Mouse (Mus musculus): ENCODE data around the gene Rin2.

The Rin2 gene

DNA sequence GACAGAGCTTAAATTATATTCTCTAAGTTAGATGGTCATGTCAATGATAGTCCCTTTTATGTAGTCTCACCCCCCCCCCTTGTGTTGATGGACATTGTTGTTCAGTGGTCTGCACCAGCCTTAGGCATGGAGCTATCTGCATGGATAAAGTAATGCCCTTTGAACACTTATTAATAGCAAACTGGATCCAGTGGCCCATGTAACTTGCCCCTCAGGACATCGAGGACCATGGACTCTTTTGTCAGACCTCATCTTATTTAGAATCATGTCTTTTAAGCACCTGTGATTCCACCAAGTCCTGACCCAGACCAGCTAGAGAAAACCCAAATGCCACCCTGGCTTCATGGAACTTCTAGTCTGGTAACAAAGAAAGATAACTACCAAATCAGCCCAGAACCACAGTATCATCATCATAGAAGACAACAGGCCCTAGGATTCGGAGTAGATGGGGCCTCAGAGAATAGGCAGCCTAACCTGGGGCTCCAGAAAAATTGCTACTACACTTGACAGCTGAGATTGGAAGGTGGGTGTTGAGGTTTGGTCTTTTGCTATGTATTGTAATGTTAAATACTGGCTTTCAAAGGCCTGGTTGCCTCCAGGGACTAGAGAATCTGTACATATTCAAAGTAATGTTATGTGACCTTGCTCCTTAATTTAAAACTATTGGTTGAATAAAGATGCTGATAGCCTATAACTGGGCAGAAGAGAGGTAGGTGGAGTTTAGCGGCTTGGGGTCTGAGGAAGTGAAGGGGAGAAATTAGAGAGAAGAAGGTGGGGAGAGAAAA lies 113.7 kb downstream of the Rin2 start:
- no peak for DNase-seq (ENCODE audit: low spot score)

DNA sequence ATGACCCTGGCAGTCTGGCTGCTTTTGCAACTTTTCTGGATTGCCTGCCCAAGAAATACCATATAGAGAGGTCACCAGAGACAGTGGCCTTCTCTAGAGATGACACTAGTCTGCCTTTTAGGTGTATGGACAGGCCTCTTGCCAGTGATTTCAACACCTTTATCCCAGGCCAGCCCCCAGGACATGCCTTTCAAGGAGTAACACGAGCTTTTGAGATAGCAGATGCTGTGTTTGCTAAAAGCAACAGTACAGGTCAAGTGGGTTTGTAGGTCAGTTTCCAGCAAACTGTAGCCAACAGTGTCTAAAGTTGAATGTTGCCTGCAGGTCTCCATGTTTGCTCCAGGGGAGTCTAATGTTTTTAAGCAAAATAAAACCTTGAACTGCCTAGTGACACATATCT lies 118.7 kb downstream of the Rin2 start:
- no peak for DNase-seq (ENCODE audit: low spot score)

DNA sequence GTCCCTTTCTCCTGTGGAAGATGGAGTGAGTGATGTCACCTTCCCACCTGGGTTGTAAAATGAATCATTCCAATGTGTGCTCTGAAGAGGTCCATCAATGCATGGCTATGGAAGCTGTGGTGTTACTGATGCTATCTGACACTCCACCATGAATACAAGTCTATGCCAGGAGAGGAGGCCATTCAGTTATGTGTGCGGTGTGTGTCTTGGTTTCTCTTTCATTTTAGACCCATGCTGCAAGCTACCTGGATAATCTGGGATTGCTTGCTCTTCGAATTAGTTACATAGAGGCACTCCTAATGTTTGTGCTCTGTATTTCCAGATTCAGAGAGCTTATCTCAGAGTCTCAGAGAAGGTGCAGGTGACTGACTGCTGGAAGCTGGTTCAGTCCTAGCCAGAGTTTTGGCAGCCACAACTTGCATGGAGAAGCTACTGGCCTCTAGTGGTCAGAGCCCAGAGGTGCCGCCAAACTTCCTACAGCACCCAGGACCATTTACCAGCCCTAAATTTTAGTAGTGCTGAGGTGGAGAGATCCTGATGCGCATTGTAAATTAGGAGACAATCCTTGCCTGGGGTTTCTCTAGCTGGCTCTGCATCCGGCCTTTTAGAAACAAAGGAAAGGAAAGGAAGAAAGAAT lies 119.4 kb downstream of the Rin2 start:
- DNase-seq (ENCODE audit: low spot score), result peak; percentile 69

DNA sequence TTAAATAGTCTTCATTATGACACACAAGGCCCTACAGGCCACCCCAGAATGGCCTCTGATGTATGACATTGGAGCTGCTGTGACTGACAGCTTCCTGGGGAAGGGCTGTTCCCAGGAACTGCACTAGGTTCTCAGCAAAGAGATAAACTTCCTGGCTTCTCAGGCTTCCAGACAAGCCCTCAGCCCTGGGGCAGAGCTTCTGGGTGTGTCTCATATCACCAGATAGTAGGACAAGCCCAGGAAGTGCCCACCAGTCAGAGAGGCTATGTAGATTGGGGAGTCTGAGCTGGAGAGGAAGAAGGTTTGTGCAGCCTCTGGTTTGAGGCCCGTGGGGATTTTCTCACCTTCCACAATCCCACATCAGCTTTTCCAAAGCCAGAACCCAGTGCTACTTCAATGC lies 122.8 kb downstream of the Rin2 start:
- DNase-seq (ENCODE audit: low spot score), result no peak

DNA sequence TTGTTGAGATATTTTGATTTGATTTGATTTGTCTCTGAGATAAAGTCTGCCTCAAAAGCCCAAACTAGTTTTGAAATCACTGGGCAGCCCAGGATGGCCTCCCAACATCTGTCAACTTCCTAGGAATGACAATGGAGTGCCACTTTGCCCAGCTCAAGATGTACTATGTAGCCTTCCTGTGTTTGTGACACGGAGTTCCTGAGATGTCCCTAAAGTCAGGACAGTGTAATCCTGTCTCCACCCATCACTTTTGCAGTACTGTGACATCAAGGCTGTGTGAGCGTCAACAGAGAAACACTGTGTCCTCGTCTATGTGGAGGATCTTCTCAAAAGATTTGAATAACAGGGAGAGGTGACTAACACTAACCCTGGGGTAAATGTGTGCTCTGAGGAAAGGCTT lies 123.9 kb downstream of the Rin2 start:
- no peak for DNase-seq (ENCODE audit: low spot score)

DNA sequence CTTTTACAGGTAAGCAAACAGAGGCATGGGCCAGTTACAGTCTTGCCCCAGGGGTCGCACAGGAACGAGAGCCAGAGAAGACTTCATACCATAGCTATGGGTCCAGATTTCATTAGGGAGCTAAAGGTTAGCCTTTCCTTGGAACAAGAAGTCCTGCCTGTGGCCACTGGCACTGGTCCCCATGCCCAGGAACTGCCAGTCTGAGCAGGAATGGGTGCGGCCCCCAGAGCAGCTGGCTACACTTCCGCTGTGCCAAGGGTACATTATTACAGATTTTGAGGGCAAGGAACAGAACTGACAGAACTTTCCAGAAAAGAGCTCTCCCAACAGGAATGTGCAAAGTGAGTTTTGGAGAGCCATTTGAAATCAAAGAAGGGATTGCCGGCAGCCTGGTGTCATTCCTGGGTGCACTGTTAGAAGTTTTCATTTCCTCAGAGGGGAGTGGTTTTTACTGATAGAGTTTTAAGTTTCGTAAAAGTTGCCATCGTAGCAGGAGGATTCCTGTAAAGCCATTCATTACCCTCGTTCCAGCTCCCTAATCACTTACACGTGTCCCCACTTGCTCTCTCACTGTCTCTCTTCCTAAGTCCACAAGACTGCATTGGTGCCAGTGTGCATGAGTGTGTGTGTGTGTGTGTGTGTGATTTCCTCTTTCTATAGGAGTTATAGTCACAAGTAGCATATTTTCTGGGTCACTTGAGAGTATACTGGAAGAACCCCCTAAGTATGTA lies 126.5 kb downstream of the Rin2 start:
- DNase-seq (ENCODE audit: low spot score), result no peak

DNA sequence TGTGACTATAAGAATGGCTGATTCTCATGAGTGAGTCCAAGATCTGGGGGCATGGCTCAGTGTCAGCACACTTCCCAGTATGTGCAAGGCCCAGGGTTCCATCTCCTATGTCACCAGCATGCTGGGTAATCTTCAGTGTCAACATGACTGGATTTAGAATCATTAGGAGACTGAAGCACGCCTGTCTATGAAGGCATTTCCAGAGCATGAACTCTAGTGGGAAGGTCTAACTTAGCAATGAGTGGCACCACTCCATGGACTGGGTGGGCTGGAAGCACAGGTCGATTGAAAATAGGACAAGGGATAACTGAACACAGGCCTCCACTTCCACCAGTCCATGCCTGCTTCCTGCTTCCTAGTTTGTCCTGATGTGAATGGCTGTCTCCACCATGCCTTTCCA lies 127.6 kb downstream of the Rin2 start:
- no peak for DNase-seq (ENCODE audit: low spot score)

DNA sequence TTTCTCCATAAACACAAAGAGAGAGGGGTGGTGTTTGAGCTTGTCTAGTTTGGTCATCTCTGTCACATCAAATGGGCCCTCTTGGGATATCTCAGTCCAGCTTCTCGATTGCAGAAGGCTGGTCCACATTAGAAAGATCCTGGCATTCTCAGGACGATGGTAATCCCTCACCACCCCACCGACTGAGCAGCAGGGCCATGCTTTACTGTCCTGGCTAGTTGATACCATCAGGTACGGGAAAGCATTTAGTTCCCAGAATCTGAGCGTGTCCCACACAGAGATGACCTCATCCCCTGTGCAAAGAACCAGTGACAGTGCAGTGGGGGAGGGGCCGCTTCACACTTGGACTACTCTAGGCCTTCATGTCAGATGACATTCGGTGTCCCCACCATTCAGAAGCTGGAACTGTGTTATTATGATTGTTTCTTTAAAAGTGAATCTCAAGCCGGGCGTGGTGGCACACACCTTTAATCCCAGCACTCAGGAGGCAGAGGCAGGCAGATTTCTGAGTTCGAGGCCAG lies 128.9 kb downstream of the Rin2 start:
- no peak for DNase-seq (ENCODE audit: low spot score)

DNA sequence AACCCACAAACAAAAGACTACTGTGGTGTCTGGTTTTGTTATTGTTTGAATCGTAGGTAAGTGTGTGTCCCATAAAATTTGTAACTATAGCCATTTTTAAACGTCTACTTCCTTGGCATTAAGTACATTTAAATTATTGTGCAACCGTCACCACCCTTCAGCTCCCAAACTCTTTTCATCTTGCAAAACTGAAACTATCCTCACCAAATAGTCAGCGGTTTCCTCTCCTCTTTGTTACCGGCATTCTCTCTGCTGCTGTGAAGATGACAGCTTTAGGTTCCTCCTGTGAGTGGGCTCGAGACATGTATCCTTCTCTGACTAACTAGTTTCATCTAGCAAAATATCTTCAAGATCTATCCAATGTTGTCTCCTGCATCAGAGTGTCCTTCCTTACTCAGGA lies 129.5 kb downstream of the Rin2 start:
- no peak for DNase-seq (ENCODE audit: low spot score)

DNA sequence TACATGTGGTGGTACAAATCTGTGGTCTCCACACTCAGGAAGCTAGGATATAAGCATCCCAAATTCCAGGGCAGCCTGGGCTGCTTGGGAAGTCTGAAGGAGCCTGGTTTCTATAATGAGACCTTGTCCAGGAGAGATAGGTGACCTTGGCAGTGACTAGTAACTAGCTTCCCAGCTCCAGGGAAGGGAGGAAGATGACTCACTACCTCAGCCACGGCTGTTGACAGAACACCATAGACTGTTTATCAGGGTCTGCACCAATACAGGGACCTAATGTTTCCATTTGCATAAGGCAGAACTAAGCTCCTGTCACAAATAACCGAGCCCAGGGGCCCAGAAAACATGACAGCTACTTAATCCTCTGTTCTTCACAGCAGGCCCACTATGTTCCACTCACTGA lies 132.3 kb downstream of the Rin2 start:
- no peak for DNase-seq (ENCODE audit: low spot score)

DNA sequence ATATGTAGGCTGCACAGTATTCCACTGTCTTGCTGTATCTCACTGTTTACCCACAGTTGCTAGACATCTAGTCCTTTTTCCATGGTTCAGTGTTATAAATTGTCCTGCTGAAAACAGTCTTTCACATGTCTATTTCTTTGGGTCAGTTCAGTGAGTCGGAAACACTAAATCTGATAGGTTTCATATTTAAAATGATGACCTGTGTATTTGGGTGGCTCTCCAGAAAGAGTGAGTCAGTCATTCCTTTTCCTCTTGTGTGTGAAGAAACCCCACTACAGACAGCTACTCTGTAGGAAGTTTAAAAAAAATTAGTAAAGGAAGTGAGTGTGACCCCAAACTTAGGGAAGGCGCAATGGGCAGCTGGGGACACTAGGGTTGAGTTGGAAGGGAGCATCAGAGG lies 133.2 kb downstream of the Rin2 start:
- DNase-seq (ENCODE audit: low spot score), result no peak

DNA sequence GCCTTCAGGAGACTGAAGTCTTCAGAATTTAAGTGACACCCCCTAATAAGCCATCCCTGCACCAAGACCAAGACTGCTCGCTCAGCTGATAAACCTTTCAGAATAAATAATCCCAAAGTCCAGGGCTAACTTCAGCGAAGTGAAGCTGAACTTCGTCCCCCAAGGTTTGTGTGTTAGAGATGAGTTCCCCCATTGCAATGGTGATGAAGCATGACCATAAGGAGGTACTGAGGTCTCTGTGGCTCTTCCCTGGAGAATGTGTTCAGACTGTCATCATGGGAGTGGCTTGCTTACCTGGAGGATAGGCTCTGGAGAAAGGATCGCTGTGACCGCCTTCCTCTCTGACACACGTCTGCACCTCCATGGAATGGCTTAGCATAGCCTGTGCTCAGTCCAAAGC lies 133.7 kb downstream of the Rin2 start:
- no peak for DNase-seq (ENCODE audit: low spot score)

DNA sequence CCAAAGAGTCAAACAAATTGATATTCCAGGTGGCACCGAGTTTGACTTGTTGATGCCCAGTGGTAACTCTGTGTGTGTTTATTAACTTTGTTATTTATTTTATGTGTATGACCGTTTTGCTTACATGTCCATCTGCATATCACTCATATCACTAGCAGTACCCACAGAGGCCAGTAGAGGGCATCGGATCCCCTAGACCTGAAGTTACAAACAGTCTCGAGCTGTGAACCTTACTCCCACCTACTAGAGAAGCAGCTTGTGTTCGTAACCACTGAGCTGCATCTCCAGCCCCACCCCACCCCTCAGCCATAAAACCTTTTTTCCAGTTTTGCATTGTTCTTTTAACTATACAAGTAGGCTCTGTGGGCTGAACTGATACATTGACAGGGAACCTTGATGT lies 135.7 kb downstream of the Rin2 start:
- DNase-seq (ENCODE audit: low spot score), result no peak

DNA sequence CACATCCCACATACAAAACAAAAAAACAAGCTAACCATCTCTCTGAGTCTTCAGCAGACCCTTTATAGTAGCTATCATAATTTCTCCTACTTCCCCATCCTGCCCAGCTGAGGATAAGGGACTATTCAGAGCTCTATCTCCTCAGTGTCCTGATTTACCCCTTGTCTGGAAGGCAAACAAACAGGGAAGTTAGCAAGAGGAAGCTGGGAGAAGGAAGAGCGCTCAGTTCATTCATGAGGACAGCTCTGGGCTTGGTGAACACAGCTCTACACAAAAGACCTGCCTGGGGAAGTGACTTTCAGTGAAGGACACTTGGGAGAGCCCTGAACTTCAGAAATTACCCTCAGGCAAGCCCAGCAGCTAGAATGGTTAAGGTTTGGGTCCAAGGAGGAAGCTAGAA lies 137.8 kb downstream of the Rin2 start:
- DNase-seq (ENCODE audit: low spot score), result no peak

DNA sequence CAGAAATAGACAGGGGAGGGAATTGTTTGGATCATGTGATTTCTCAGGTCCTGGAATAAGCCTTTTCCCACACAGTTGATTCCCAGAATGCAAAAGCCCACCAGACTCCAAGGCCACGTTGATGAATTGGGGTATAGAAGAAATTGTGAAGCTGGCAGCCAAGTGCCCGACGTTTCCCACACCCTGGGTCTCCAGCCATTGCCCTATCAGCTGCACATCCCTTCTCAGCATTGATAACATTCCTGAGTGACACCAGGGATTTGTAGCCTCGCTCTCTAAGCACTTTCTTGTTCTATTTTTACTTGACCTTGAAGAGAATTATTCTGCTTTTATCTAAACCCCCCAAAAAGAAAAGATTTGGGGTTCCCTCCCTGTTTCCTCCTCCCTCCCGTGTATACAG lies 142.2 kb downstream of the Rin2 start:
- DNase-seq (ENCODE audit: low spot score), result no peak

DNA sequence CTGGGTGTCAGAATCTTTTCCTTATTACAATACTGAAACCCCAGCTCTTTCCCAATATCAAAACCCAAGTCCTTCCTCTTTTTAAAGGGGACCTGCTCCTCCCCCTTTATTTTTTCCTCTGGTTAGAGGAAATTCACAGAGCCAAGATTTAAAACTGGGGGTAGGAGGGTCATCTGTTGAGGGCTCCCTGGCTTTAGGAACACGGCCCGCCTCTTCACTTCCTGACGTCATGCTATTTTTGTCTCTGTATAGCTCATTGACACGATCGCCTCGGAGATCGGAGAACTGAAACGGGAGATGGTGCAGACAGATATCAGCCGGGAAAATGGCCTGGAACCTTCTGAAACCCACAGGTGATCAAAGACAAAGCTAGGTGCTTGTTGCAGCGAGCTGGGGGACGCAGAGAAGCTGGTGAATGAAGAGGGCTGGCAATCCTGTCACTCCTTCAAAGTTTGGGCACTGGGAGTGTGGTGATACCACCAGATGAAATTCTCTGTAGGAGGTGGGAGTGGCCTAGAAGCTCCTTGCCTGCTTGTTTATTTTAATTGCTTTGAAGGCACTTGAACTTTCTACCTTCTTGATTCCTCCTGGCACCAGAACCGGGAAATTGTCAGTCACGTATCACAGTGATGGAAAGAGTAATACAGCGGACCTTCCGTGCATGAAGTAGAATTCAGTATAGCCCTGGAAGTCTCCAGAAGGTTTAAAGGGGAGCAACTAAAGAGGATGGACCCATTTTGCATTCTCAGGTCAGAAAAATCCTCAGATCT lies 147.2 kb downstream of the Rin2 start:
- peak; percentile 27 for DNase-seq (ENCODE audit: low spot score)

DNA sequence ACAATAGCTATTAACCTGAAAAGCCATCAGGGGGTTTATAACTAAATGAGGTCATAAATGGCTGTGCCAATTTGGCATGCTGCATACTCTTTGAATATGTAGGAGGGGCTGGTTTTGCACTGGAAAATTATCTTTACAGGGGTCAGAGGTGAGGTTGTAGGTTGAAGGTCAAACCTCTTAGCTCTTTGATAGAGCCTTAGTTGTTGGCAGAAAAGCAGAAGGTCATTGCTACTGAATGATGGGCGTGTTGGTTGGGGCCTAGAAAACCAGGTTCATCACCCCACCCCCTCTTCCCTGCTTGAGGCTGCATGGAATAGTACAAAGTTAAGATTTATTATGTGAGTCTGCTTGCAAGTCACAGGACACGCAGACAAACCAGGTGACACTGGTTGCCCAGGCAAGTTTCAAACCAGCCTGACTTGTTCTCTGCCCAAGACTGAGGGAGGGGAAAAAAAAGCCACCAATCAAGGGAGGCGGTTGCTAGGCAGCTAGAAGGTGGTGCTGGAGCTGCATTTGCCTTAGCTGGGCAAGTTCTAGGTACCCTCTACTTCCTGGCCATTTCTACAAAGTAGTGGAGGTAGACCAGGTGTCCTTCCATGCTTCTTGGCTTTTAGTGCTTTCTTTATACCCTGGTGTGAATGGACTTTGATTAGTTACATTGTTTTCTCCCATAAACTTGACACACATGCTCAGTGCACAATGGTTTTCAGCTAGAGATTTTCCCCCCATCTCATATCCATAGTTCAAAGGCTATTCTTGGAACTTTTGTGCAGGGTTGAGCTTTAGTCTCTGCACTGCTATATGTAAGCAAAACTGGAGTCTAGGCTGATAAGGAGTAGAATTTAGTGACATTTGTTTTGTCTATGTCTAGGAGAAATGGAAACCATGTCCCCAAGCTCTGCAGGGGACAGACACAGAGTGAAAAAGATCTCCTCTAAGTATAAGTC lies 148.0 kb downstream of the Rin2 start:
- peak; percentile 84 for DNase-seq (ENCODE audit: low spot score)

DNA sequence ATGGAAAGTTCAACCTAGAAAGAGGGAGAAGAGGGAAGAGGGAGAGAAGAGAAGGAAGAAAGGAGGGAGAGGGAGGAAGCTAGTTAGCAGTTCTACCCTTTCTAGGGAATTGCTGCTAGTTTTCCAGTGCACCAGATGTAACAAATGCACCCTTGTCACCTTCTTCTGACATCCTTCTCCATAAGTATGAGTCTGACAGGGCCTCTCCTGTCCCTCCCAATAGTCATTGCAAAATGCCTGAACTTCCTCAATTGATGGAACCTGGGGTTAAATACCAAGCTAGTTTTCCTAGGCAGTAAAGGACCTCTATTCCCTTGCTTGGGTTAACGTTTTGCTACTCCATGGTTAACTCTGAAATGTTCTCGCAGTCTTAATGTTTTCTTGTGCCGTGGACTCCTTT lies 149.7 kb downstream of the Rin2 start:
- no peak for DNase-seq (ENCODE audit: low spot score)

DNA sequence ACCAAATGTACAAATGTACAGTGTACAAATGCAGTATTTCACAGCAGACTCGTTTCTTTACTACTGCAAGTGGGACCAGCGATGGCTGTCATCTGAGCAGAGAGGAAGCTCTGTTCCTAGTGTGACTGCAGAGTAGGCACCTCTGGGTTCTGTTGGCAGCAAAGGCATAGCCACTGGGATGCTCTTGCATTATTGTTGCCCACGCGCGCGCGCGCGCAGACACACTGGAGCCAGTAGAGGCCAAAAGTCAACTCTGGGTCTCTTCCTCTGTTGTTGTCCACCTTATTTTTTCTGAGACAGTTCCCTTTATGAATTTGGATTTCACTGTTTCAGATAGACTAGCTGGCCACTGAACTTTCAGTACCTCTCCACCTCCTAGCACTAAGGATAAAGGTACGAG lies 150.2 kb downstream of the Rin2 start:
- DNase-seq (ENCODE audit: low spot score), result no peak

DNA sequence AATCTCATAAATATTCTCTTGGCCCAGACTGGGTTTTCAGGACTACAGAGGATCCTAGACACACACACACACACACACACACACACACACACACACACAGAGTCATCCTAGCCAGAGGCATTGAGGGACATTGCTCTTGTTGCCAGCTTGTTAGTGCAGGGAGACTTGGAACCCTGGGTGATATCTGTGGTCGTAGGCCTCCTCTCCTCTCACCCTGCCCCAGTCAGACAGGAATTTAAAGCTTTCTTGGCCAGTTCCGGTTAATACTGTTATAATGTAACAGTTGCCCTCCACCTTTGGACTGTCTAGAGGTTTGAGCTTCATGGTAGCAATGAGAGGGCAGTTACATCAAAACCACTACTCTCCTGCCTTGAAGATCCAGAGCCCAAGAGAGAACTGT lies 152.9 kb downstream of the Rin2 start:
- no peak for DNase-seq (ENCODE audit: low spot score)

DNA sequence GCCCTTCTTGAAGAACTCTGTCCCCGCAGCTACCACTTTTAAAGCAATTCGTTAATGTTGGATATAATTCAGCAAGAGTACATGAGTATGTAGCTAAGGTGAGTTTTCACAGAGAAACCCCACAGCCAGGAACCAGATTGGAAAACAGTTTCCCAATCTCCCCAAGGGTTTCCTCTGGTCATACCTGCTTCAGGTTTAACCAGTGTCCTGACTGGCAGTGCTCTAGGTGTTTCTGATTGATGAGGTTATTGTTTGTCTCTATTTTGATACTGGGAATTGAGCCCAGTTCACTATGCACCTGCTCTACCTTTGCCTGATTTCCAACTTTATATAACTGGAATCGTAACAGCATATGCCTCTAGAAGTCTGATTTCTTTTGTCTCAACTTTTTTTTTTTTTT lies 153.6 kb downstream of the Rin2 start:
- DNase-seq (ENCODE audit: low spot score), result no peak

Data from urinary bladder, postnatal 14 days (tissue).